Mouse (Mus musculus) myocyte (in vitro differentiated cells): ENCODE measurements around the gene Cstb.

Experiments used
- MAX ChIP-seq: IDR thresholded peaks from one replicate; pipeline ENCODE4 v1.6.1; 2011; ENCODE audit warnings: low read depth, mild to moderate bottlenecking, control low read depth
- MYOD1 ChIP-seq, 3 experiments: IDR thresholded peaks; one replicate each; pipeline ENCODE4 v1.6.1; 2011; ENCODE audit warnings: control low read depth in 2 of 3, low read depth in 2 of 3, mild to moderate bottlenecking in 2 of 3, moderate library complexity in 1 of 3; ENCODE audit not compliant: insufficient read length in 2 of 3, control insufficient read depth in 1 of 3
- POLR2A ChIP-seq: IDR thresholded peaks from one replicate; pipeline ENCODE4 v1.6.1; 2011; ENCODE audit warnings: low read depth, mild to moderate bottlenecking, control low read depth, moderate library complexity; ENCODE audit not compliant: insufficient read length
- POLR2AphosphoS2 ChIP-seq: IDR thresholded peaks from one replicate; pipeline ENCODE4 v1.6.1; 2011; ENCODE audit warnings: low read depth, control low read depth; ENCODE audit not compliant: insufficient read length
- TCF12 ChIP-seq: IDR thresholded peaks from one replicate; pipeline ENCODE4 v1.6.1; 2011; ENCODE audit warnings: mild to moderate bottlenecking, control low read depth; ENCODE audit not compliant: poor library complexity, insufficient read depth, severe bottlenecking
- USF1 ChIP-seq: IDR thresholded peaks from one replicate; pipeline ENCODE4 v1.6.1; 2011; ENCODE audit warnings: low read depth, mild to moderate bottlenecking, control low read depth, moderate library complexity

GRCm38 (mm10) chr10:78470582-78471313 is 45.3 kb downstream of the Cstb start:
- no peak for TF ChIP-seq POLR2A
- TF ChIP-seq POLR2AphosphoS2, result no peak
- no peak for TF ChIP-seq USF1
- TF ChIP-seq MYOD1 (IDR thresholded peaks at IDR 0.05; ENCODE audit: control insufficient read depth in 1 of 3, insufficient read length in 2 of 3, low read depth in 2 of 3), result no peak
- no peak for TF ChIP-seq TCF12
- no peak for TF ChIP-seq MAX
